Comparison of ENCODE assay signal across 8 mouse cellular contexts in genomic region chr4:136284455-136284854, GRCm38 (mm10). TPM values are rescaled to one million over a fixed set of nuclear protein-coding genes. Genes with fewer than 3 reads are reported as not detected.
DNase-seq lines count a peak whose midpoint lies in the region; ATAC-seq and TF ChIP-seq lines count a peak whose summit lies in the region.

Zfp46 (plus strand) TSS chr4:136284683.

- no peak for DNase-seq in Patski (ENCODE audit: low read depth, low spot score)
- DNase-seq in cerebellum, adult 8-10 months: peak; percentile 67
- peak; percentile 88 for DNase-seq in gastrocnemius, adult 18-20 months (ENCODE audit: low spot score)
- DNase-seq in hindbrain, embryonic 14.5 days (ENCODE audit: low spot score): peak; percentile 79
- DNase-seq in layer of hippocampus, postnatal 25 days (ENCODE audit: extremely low spot score in 1 of 2, low spot score in 1 of 2): peak; percentile 55 to 86
- peak; percentile 95 for DNase-seq in right cerebral cortex, postnatal 10 days (ENCODE audit: low spot score in 2 of 2)

- peaks cover 30% of the 10 kb centered on the region for H3K4me1 ChIP-seq in hindbrain, embryonic 14.5 days (replicated peaks; ENCODE audit: control insufficient read depth, insufficient read depth, low read length)
- peaks cover 35% of the 10 kb centered on the region for H3K4me1 ChIP-seq in lung, embryonic 16.5 days (replicated peaks; ENCODE audit: control insufficient read depth, insufficient read depth, low read length)

- POLR2A ChIA-PET in Patski (lab: Charles Lee): no interaction called here

- peak within 1 kb of the TSS; percentile 90 for H3K27ac ChIP-seq in hindbrain, embryonic 14.5 days
- peak within 1 kb of the TSS; percentile 99 for H3K27ac ChIP-seq in lung, embryonic 16.5 days (ENCODE audit: low read length)

- no peak for TF ChIP-seq CTCF in Patski (IDR thresholded peaks at IDR 0.05)

- ATAC-seq in Patski: no peak
- ATAC-seq in hindbrain, embryonic 14.5 days (ENCODE audit: low FRiP score): no peak
- ATAC-seq in lung, embryonic 16.5 days (ENCODE audit: low read depth): peak; percentile 50
- ATAC-seq in activated CD4-positive, CD25-positive, alpha-beta regulatory T cell, adult 4 months: no peak

- in situ Hi-C loops in Patski (cut with MboI; ENCODE audit: low pct_unique_long_range_greater_than_20kb): no loop called here

- H3K9me3 ChIP-seq in hindbrain, embryonic 14.5 days (ENCODE audit: control insufficient read depth, low read length): no peaks in the 10 kb centered on the region
- peaks cover 3% of the 10 kb centered on the region; the same call in 1 of the 2 replicates for H3K9me3 ChIP-seq in lung, embryonic 16.5 days (ENCODE audit: control insufficient read depth, low read length)

- WGBS in hindbrain, embryonic 14.5 days: 17% methylated on average over 5 of the region's 5 CpGs
- 17% methylated on average over 5 of the region's 5 CpGs for WGBS in lung, embryonic 16.5 days

- peak within 1 kb of the TSS; percentile 59 for H3K9ac ChIP-seq in hindbrain, embryonic 14.5 days
- peak within 1 kb of the TSS; percentile 77 for H3K9ac ChIP-seq in lung, embryonic 16.5 days (ENCODE audit: low read length)

- peak within 1 kb of the TSS; percentile 57 for H3K4me3 ChIP-seq in hindbrain, embryonic 14.5 days (replicated peaks; ENCODE audit: low read length)
- peak within 1 kb of the TSS; percentile 61 for H3K4me3 ChIP-seq in lung, embryonic 16.5 days (ENCODE audit: low read length)

- peak within 1 kb of the TSS; percentile 81 for H3K4me2 ChIP-seq in hindbrain, embryonic 14.5 days (replicated peaks)
- peak within 1 kb of the TSS; percentile 86 for H3K4me2 ChIP-seq in lung, embryonic 16.5 days (ENCODE audit: low read depth, low read length)

- H3K27me3 ChIP-seq in Patski: no peaks in the 10 kb centered on the region
- peaks cover 12% of the 10 kb centered on the region for H3K27me3 ChIP-seq in hindbrain, embryonic 14.5 days (ENCODE audit: control insufficient read depth, insufficient read depth, low read length)
- no peaks in the 10 kb centered on the region for H3K27me3 ChIP-seq in lung, embryonic 16.5 days (ENCODE audit: control insufficient read depth, insufficient read depth, low read depth, low read length)

- CTCF ChIA-PET in Patski (lab: Charles Lee): no interaction called here

- peaks cover 22% of the 10 kb centered on the region for H3K36me3 ChIP-seq in hindbrain, embryonic 14.5 days (replicated peaks; ENCODE audit: control insufficient read depth, insufficient read depth)
- peaks cover 19% of the 10 kb centered on the region for H3K36me3 ChIP-seq in lung, embryonic 16.5 days (ENCODE audit: control insufficient read depth, insufficient read depth, low read length)

RNA-seq across cellular contexts. Expression of gene Zfp46, which starts in this region (rescaled TPM):
- 13.0 TPM for polyA plus RNA-seq in Patski (2021)
- 10 to 100 TPM; 29.7 to 33.3 TPM for total RNA-seq in gastrocnemius, adult 18-20 months (2021)
- 39.8 and 48.8 TPM in 2 replicates for polyA plus RNA-seq in hindbrain, embryonic 14.5 days (2014; fragmentation: Nextera tagmentation; extraction: Ambion mirVana)
- total RNA-seq in layer of hippocampus, postnatal 25 days (2021): 10 to 100 TPM; 48.8 to 62.9 TPM
- polyA plus RNA-seq in lung, embryonic 16.5 days (2015; fragmentation: Nextera tagmentation; extraction: Ambion mirVana): 27.6 and 28.1 TPM in 2 replicates
- 1 to 10 TPM; 9.4 to 9.5 TPM for polyA plus RNA-seq in activated CD4-positive, CD25-positive, alpha-beta regulatory T cell, adult 4 months (2017; shearing (Covaris generic))
